Mouse (Mus musculus) liver (tissue): Measurements from ENCODE around the gene Pkp1.

Source experiments
- DNase-seq: peaks from one replicate; pipeline ENCODE4 v3.0.0-alpha.2; 2020; ENCODE audit warnings: mixed read lengths

Pkp1 gene

DNA sequence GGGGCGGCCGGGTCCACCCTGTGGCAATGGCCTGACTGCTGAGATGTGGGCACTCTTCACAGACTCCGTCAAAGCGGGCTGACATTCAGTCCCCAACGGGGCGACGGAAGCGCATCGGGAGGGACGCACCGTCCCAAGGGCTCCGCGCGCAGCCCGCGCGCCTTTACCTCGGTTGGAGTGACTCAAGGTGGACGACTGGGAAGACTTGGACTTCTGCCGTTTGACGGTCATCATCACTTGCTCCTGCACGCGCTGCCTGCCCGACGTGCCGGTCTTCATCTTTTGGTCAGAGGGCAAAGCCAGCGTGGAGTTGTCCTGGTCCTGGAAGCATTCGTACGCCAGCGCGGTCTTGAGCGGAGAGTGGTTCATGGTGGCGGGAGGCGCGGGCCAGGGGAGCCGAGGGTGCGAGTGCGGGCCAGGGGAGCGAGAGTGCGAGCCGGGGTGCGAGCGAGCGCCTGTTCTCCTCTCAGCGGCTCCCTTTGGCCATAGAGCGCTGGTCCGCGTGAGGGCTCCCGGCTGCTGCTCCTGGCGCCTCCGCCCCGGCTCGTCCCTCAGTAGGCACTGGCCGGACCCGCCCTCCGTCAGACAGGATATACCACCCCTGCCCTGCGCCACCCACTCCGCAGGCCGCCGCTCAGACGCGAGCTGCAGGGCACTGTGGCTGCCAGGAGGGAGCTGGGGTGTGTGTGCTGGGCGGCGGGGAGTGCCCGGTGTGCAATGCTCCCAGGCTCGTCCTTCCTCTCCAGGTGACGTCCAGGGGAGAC, at the start of gene Pkp1:
Gene Pkp1 (minus strand): TSS at position 564 of the 764 bp plus-strand sequence.
- DNase-seq, result no peak

DNA sequence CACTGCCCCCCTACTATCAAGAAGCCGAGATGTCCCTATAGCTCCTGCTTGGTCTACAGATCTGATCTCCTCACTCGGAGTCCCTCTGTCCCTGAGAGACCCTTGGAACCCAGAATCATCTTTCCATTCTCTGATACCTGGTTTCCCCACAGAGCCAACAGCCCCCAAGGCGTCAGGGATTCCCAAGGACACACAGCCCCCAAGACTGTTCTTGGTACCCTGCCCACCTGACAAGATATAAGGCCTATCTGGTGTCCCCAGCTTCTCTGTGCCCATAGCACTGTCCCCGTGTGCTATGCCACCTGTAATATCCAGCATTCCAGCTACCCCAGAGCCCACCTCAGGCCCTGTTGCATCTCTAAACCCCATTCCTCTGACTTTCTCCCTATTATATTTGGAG, 48.7 kb upstream of the Pkp1 start:
- DNase-seq, result no peak

DNA sequence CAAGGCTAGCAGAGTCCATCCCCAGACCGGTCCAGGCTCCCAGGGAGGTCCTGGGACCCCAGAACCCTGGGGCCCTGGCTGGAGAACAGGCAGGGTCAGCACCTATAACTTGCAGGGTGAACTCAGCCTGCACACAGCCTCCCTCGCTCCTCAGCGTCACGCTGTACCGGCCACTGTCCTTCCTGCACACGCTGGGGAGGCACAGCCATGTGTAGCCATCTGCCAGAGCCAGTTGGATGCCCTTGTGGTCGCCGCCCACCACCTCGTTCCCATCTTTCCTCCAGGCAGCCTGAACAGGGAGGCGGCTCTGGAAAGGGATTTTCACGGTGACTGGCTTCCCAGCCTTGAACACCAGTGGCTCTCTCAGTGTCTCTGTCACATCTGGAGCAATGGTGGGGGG, 45.6 kb upstream of the Pkp1 start:
- no peak for DNase-seq

DNA sequence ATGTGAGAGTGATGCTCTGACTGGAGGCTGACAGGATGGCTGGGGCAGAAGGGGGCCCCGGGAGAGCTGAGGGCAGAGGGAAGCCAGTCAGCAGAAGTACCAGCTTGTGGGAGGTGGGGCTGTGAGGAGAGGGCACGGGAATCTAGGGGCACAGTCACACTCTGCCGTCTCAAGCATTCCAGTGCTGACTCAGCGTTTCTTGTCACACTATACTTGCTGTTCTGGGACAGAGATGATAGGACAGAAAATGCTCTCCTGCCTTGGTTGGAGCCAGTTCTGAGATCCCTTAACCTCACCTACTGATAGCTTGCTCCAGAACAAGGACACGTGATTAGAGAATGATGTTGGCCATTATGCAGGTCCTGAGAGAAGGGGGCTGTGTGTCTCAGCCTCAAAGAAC, 44.2 kb upstream of the Pkp1 start:
- DNase-seq, result no peak

DNA sequence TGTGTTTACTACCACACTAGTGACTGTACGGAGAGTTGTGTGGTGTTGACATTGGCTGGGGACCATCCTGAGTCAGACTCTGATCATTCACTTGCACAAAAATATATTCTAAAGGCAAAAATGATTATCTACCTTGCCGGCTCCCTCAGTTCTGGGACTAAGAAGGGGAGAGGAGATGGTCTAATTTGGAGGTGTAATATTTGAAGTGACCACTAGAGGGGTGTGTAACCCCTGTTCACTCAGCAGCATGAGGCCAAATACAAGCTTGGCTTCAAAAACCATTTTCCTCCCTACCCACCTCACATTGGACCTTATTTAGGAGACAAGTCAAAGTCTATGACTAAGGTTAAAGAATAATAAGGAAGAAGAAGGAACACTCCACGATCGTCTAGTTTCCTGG, 39.5 kb upstream of the Pkp1 start:
- DNase-seq, result no peak

DNA sequence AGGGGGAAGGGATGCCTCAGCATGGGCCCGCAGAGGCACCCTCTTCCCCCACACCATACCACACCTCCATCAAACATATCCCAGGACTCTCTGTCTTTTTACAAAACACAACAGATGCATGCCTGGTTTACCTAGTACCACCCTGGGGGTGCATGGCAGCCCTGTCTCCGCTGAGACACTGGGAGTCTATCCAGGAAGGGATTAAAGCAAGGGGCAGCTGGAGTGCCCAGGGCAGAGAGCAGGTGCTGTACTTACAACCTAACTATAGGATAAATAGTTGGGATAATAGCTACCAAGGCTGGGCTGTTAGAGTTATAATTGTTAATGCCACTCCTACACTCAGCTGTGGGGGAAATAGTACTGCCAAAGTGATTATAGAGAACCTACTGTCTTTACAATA, 29.9 kb upstream of the Pkp1 start:
- no peak for DNase-seq

DNA sequence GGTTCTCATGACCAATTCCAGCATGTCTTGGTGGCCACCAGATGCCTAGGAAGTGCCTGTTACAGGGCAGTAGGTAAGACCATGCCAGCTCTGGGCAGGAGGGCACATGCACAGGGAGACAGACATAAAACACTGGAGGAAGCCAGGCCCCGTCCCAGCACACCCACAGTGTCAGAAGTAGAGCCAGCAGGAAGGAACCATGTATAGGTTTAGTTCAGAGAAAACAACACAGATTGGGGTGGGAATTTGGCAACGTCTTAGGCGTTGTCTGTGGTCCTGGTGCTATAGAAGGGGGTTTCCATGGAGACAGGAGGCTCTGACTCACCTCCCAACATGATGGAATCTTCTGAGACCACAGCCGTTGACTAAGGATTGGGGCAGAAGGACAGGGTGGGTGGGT, 27.2 kb upstream of the Pkp1 start:
- no peak for DNase-seq

DNA sequence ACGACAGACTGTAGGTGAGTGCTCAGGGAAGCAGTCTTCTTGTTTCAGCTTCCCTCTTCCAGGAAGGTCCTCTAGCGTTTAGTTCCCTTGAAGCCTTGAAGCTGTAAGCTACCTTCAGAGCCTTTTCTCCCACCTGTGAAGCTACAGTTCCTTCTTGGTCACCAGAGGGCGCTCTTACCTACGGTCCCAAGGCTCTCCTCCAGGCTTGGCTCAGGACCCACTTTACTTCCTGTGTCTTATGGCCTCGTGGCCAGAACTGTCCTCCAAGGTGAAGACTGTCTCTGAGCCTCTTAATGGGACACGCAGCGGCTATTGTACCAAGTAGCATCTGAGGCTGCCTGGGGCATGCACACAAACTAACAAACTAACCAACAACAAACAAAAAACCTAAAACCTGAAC, 26.7 kb upstream of the Pkp1 start:
- peak; percentile 58 for DNase-seq

DNA sequence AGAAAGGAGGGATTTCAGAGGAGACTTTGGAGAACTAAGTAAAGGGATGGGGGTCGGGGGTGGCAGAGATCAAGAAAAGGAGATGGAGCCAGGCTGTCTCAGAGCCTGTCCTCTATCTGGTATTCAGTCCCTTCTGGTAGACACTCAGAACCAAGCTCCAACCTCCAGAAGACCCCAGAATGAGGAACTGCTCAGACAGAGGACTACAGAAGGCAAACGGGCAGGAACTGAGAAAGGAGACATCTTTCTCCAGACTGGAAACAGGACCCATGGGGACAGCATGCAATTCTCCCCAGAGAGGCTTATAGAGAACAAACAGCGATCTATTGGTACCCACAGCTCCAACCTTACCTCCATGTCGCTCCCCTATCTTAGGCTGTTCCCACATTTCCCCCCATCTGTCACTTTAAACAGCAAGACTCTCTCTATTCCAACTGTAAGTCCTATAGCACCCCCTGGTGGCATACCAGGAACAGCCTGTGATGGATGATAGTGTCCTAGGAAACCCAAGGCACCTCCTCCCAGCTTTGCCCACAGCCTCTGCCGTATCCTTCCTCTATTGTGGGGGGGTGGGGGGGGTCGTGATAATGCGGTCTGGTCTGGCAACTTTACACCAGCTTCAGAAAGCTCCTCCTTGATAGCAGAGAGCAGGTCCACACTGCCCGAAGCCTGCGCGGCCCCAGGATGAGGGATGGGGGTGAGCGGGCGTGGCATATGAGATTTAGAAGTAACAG, 25.7 kb upstream of the Pkp1 start:
- DNase-seq, result peak; percentile 90

DNA sequence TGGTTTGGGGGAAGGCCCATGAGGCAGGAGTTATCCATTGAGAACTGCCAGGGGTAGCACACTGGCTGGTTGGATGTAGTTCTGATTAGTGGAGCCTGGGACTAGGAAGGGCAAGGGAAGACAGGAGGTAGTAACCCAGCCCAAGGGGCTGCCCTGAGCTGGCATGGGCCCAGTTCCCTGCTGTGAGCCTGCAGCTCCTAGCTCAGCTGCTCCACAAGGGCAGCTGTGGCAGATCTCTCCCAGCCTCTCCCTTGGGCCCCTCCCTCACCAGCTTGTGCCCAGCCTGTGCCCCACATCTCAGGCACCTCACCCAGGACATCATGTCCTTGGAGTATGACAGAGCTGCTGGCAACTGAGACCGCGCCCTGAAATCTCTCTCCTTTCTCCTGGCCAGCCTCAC, 24.7 kb upstream of the Pkp1 start:
- DNase-seq, result no peak

DNA sequence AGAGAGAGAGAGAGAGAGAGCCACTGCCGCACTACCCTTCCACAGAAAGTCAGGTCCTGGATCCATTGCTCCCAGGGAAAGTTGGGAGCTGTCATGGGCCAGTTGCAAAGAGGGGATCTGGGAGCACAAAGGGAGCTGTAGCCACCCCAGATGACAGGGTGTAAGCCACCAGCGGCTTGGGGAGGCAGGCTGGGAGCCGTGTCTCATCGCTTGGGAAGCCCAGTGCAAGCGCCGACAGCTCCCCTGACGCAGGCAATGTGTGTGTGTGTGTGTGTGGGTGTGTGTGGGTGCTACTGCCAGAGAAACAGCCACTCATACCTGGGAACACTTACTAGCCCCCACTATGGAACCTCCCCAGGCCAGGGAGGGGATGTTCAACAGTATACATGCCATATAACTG, 23.1 kb upstream of the Pkp1 start:
- DNase-seq, result peak; percentile 69

DNA sequence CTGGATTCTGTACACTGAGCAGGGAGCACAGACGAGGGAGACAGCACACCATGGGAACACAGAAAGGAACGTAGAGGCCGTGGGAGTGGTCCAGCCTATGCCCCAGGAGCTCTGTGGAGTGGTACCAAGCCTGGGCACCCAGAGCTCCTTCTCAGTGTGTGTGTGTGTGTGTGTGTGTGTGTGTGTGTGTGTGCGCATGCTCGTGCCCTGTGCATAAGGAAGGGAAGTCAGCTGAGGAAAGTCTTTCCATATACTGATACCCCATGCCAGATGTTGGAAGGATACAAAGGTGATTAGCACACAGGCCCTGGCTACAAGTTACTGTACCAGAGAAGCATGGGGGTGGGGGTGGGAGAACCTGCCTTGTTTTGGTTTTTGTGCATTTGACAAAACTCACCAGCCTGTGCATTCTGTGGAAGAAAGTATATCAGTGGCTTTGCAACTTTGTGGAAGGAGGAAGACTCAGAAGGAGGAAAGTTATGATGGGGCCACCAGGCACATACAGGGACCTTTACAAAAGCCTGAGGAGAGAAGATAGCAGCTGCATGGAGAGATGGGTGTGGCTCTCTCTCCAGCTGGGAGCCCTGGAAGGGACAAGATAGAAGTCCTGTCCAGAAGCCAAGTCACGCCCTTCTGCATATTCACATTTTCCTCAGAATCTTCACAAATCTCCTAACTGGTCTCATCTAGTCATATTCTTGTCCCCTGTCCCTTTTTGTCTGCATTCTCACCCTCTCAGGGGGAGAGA, 22.4 kb upstream of the Pkp1 start:
- peak; percentile 86 for DNase-seq

DNA sequence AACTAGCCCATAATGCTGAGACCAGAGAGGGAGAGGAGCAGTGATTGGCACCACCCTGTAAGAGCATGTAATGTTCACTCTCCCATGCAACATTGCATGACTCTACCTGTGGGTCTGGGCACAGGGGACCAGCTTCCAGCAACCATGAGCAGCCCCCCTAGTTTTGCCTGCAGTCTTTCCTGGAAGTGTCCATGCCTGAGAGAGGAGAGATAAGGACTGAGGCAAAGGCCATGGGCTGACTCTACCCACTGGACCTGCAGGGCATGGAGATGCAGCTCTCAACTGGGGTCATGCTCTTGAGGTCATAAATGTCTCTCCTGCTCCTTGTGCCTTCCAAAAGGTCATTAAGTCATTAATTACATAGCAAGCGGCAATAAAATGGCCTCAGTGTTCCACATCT, 17.1 kb upstream of the Pkp1 start:
- peak; percentile 35 for DNase-seq

DNA sequence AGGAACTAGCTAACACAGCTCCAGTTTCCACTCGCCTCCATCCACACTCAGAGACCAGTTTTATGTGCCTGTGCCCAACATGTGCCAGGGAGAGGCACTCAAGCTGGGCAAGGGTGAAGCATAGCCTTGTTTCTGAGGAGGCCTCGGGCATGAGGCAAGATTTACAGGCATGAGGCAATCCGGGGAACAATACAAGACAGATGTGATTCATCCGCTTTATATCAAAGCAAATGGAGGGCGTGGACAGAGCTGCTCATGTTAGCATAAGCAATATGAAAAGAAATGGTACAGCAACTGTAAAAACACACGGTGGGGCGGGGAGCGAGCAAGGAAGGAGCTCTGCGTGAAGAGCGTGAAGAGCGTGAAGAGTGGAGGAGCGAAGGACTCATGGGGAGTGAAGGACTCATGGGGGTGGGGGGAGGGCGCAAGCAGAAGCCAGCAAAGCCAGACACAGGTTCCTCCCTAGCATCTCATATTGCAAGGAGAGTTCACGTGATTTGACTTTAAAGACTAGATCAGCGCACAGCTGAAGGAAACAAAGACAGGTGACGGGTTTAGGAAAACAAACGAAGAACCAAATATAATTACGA, 14.8 kb upstream of the Pkp1 start:
- no peak for DNase-seq

DNA sequence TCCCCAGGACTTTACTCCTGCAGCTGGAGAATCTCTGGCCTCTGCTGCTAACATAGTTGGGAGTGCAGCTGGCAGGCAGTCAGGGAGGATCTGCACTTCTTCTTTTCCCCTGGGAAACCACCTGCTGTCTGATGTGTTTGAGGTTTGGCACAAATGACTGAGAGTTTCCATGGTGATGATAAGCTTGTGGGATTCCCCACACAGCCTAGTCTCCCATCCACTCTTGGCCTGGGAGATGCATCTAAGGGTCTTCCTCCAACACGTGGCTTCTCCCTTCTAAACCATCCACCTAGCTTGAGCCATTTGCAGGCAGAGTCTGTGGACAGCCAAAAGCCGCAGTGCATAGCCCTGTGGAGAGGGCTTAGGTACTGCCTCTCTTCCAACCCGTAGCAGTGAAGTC, 10.9 kb upstream of the Pkp1 start:
- DNase-seq, result no peak

DNA sequence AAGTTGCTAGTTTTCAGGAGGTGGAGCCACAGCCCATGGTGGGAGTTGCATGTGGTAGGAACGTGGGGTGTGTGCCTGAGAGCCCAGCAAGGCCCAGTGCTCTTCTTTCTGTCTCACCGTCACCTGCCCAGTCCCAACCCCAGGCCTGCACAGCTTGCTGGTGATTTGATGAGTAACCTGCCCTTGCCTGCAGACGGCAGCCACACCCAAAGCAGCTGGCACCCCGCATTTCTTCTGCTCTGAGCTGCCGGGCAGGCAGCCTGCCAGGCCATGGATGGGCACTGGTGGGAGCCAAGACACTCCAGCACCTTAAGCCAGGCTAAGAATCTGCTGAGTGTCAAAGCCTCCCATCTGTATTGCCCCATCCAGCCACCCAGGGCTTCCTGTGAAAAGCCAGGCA, 6.8 kb upstream of the Pkp1 start:
- no peak for DNase-seq

DNA sequence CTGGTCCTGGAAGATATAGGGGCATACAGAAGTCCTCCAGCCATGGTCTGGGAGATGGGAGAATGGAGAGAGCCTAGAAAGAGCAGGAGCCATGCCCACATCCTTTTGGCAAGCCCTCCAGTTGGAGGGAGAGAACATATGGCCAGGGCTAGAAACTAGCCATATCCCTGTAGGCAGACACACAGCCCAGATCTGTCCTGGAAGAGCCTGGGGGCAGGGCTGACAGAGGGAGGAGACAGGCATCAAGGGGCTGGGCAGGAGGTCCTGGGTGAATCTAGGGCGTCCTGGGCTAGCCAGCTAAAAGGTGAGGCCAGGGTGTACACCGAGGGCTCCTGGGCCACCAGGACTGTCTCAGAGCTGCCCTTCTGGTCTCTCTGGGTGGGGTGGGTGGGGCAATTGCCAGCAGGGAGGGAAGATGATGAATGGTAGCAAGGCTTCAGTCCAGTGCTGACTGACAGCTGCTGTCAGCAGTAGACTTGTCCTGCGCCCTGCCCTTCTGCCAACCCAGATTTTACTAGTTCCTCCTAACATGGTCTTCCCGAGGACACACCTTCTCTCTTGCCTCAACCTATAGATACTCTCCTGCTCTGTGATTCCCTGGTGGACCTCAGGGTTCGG, 5.5 kb upstream of the Pkp1 start:
- peak; percentile 44 for DNase-seq

DNA sequence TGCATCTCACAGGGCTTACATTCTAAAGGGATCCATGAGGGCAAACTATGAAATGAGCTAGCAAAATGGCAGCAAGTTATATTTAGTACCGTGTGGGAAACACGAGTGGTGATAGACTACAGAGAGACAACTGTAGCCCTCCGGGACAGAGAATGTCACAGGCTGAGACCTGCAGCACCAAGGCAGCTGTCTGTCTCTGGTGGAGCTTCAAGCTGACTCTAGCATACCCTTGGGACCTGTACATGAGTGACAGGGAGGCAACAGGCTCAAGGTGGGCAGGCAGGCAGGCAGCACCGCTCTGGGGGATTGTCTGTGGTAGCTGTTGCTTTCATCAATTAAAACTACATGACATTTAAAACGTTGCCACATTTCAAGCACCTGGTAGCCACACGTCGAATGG, 4.2 kb upstream of the Pkp1 start:
- no peak for DNase-seq

DNA sequence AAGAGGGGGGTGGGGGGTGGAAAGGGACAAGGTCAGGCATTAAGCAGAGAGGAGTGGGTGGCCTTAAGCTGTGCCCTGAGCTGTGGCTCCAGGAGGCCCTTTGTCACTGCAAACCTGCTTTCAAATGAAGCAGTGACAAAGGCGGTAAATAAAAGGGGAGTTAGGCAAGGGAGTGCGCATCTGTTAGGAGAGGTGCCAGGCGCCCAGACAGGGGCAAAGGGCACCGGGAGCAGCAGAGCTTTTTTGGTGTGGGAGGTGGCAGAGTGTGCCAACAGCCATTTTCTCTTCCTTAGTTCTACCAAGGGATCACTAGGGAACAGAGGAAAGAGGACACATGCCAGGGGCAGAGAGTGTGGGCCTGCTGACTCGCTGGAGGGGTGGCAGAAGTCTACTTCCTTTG, 1.8 kb downstream of the Pkp1 start:
- no peak for DNase-seq

DNA sequence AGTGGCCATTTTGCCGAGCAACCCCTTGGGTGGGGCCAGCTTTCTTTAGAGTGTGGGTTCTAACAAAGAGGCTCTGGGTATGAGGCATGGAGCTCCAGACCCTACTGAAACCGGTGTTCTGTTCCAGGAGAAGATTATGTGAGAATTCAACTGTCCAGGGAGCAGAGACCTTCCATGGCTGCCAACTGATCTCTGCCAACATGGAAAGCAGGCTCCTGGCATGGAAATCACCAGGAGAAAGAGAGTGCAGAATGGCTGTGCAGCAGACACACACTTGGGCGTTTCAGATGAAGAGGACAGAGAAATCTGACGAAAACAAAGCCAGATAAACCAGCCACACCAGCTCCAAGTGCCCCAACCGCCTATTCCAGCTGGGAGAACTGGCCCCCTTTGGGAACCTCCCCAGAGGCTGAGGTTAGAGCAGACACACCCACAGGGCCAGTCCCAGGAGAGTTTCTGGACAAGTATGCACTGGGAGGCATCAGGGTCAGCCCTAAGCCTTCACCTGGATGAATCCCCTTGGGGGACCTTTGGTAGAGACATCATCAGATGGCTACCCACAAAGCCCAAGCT, 2.4 kb downstream of the Pkp1 start:
- DNase-seq, result no peak

DNA sequence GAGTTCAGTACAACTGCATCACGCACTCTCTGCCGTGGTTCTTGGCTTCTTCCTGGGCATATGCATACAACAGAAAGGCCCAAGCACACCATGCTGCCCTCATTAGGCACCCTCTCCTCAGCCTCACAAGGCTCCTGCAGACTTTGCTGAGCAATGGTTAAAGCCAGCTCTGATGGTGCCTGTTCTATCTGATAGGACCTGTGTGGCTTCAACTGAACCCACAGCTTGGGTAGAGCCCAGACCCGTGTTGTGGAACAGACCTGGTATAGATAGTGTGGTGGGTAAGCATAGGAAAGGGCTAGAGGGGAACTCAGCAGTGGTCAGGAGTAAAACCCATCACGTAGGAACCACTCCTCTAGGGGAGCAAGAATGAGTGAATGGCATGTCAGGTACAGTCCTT, 5.3 kb downstream of the Pkp1 start:
- no peak for DNase-seq

DNA sequence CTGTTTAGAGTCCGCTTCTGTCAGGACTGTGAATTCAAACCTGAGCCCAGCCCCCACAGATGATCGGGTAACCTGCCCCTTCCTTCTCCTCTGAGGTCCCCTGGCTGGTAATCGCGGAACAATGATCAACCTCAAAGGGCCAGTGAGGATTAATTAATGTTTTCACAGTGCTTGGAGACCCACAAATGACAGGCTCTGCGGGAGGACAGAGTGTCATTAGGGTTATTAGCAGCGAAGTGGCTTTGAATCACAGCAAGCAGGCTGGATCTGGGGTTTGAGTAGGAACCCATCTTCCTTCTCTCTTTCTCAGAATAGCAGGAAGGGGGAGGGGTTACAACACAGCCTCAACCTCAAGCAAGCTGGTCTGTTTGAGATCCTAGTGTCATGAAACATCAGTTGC, 9.6 kb downstream of the Pkp1 start:
- no peak for DNase-seq

DNA sequence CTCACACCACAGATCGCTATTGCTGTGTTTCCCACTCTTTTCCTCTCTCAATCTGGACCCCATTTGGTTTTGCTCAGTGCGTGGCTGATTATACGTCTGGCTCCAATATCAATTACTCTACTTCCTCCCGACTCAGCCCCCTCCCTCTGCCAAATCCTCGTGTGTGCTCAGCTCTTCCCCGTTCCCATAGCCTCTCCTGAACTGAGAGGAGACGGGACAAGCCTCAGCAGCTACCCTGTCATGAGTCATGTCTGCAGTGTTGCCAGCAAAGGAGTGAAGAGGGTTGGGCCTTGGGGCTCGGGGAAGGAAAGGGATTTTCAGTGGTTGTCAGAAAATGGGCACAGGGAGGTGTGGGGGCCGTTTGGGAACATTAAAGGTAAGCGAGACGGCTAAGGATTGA, 12.3 kb downstream of the Pkp1 start:
- no peak for DNase-seq
